Mouse (Mus musculus) lung, adult 2 months (tissue): ENCODE measurements around the gene 1700069L16Rik. TPM values are rescaled to one million over a fixed set of nuclear protein-coding genes. Genes with fewer than 3 reads are reported as not detected.

Experiments
- DNase-seq: peaks from one replicate; pipeline ENCODE4 v3.0.0; 2022
- H3K4me1 ChIP-seq: fragments of 200-500 bp; 2 replicates; pipeline ENCODE4 v1.6.1; 2011; ENCODE audit warnings: low read length; ENCODE audit not compliant: control insufficient read depth, insufficient read depth
- H3K4me3 ChIP-seq: fragments of 200-500 bp; replicated peaks from 2 replicates; pipeline ENCODE3; 2011; ENCODE audit warnings: low read depth, mild to moderate bottlenecking, control low read depth, low read length; ENCODE audit errors: extremely low read depth
- CTCF ChIP-seq: fragments of 200-500 bp; IDR thresholded peaks from 2 replicates; pipeline ENCODE4 v1.5.1; 2011; ENCODE audit warnings: mild to moderate bottlenecking, low read length, control low read depth; ENCODE audit not compliant: insufficient read depth
- POLR2A ChIP-seq: fragments of 200-500 bp; IDR thresholded peaks from 2 replicates; pipeline ENCODE4 v1.6.1; 2011; ENCODE audit warnings: low read depth, mild to moderate bottlenecking, control low read depth, low read length, borderline replicate concordance; ENCODE audit errors: extremely low read depth
- WGBS: fragments of 180-500 bp; shearing (Covaris S2); methylation state at CpG from one replicate; pipeline ENCODE4 v1.1.7; 2018; 5-methylcytosine and 5-hydroxymethylcytosine counted together
- polyA plus RNA-seq: library from polyadenylated mRNA; depleted of rRNA; stranded (reverse); fragments of >200 nt; gene quantifications from 2 replicates; pipeline ENCODE4 v1.2.3, GENCODE M21; 2012; rRNA removed

1700069L16Rik gene
- polyA plus RNA-seq: not detected in 2 replicates

- Histone ChIP-seq H3K4me3 (no peak within 1 kb of the TSS), H3K4me1 (no peaks in the 10 kb centered on the region)
- WGBS: 4% methylated on average over 15 of the region's 15 CpGs
- TF ChIP-seq POLR2A (no peak), CTCF (peak; percentile 84)
- DNase-seq: peak; percentile 76
These were observed at the start of gene 1700069L16Rik for GRCm38 (mm10) chr5:113724446-113724845. 1700069L16Rik (minus strand) TSS chr5:113724772.

GRCm38 (mm10) chr5:113773664-113774063 lies 49.1 kb upstream of the 1700069L16Rik start:
- Histone ChIP-seq H3K4me1 (no peaks in the 10 kb centered on the region), H3K4me3 (peak overlapping the region; percentile 89)
- peak; percentile 82 for DNase-seq
- 2% methylated on average over 7 of the region's 7 CpGs for WGBS
- peak; percentile 87 for TF ChIP-seq CTCF
- no peak for TF ChIP-seq POLR2A

GRCm38 (mm10) chr5:113772905-113773519 lies 48.4 kb upstream of the 1700069L16Rik start:
- TF ChIP-seq POLR2A: no peak
- no peak for TF ChIP-seq CTCF
- no peak for DNase-seq
- 3% methylated on average over 38 of the region's 38 CpGs for WGBS
- Histone ChIP-seq H3K4me1 (no peaks in the 10 kb centered on the region), H3K4me3 (peak overlapping the region; percentile 89)

- peak; percentile 93 for DNase-seq
- TF ChIP-seq CTCF (no peak), POLR2A (peak; percentile 45; the same call in 1 of the 2 replicates)
- Histone ChIP-seq H3K4me3 (peak within 1 kb of the TSS; percentile 89), H3K4me1 (no peaks in the 10 kb centered on the region)
- under 1% methylated on average over 49 of the region's 49 CpGs for WGBS
These were observed 47.9 kb upstream of the 1700069L16Rik start, which contains the start of the genes Sart3 and Iscu for GRCm38 (mm10) chr5:113772450-113772895. Sart3 (minus strand) TSS chr5:113772510. Iscu (plus strand) TSS chr5:113772748.

- H3K4me3 ChIP-seq: peak overlapping the region; percentile 72
- under 1% methylated on average over 97 of the region's 97 CpGs for WGBS
- TF ChIP-seq CTCF (no peak), POLR2A (peak; percentile 69)
- H3K4me1 ChIP-seq: no peaks in the 10 kb centered on the region
- DNase-seq: peak; percentile 88
These were observed 46.9 kb upstream of the 1700069L16Rik start for GRCm38 (mm10) chr5:113771213-113772162.

- TF ChIP-seq CTCF: no peak
- no peak for TF ChIP-seq POLR2A
- H3K4me3 ChIP-seq: no peak overlapping the region
- no peak for DNase-seq
- no peaks in the 10 kb centered on the region for H3K4me1 ChIP-seq
- 90% methylated on average over 8 of the region's 8 CpGs for WGBS
These were observed 44.2 kb upstream of the 1700069L16Rik start for GRCm38 (mm10) chr5:113768806-113769205.

GRCm38 (mm10) chr5:113765641-113766526 lies 41.3 kb upstream of the 1700069L16Rik start:
- WGBS: 73% methylated on average over 13 of the region's 13 CpGs
- no peak for TF ChIP-seq CTCF
- TF ChIP-seq POLR2A: no peak
- Histone ChIP-seq H3K4me1 (no peaks in the 10 kb centered on the region), H3K4me3 (no peak overlapping the region)
- no peak for DNase-seq

GRCm38 (mm10) chr5:113764426-113764825 lies 39.9 kb upstream of the 1700069L16Rik start:
- Histone ChIP-seq H3K4me3 (no peak overlapping the region), H3K4me1 (no peaks in the 10 kb centered on the region)
- WGBS: 85% methylated on average over 7 of the region's 7 CpGs
- no peak for TF ChIP-seq CTCF
- TF ChIP-seq POLR2A: no peak
- no peak for DNase-seq
